Mouse (Mus musculus): ENCODE results near the gene Plch1. TPM values are rescaled to one million over a fixed set of nuclear protein-coding genes. Genes with fewer than 3 reads are reported as not detected.
A peak's percentile ranks its signal among the peaks of the same experiment; 100 is the strongest.

Gene Plch1
- total RNA-seq, 2 experiments from 2014 or later = 4.8 to 7.2 TPM

- DNase-seq (ENCODE audit: low spot score in 2 of 2) = no peak
Observed at GRCm38 (mm10) chr3:63865069-63865468, 34.2 kb downstream of the Plch1 start.

- DNase-seq (ENCODE audit: low spot score in 2 of 2) = no peak
Observed at GRCm38 (mm10) chr3:63862716-63863115, 36.6 kb downstream of the Plch1 start.

- DNase-seq (ENCODE audit: low spot score in 2 of 2) = no peak
Observed at GRCm38 (mm10) chr3:63852828-63853227, 46.4 kb downstream of the Plch1 start.

DNA sequence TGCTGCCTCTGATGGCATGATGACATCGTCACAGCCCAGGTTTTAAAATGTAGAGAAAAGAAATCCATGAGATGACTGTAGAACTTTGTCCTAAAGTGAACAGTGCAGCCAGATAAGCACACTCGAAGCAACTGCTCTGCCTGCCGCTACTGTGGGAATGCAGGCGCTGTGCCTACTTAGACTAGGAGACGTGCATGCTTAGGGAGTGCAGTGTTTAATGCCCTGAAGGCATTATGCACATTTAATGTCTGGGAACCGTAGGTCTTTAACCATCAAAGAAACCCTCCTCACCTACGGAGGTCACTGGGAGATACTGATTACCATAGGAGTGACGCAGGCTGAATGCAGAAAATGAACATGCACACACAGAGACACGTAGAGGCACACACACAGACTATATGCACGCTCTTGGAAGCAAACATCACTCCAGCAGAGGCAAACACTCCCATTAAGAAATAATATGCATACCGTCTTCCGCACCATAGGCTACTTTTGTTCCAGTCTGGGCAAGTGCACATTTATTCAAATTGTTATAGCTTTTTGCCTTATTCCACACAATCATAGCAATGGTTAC, 48.1 kb downstream of the Plch1 start:
- peak in 1 of 2 experiments; percentile 7 for DNase-seq (ENCODE audit: low spot score in 2 of 2)

GRCm38 (mm10) chr3:63849765-63850346, 49.4 kb downstream of the Plch1 start:
- DNase-seq (ENCODE audit: low spot score in 2 of 2) = no peak

DNA sequence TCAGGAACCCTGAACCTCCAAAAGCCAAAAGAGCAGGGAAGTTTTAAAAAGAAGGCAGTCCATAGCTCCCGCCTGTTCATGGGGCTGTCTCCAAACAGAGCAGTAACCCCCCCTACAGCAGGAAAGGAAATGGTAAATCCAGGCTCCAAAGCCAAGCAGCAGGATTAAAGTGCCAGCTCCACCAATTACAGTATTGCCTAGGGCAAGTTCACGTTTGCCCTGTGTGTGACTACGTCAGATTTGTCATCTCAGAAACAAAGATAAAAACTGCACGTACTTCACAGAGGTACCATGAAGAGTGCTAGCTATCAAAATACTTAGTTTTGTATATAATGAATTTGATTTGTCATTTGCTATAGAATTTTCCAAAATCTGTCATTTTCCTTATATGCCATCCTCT, 55.1 kb downstream of the Plch1 start:
- DNase-seq (ENCODE audit: low spot score in 2 of 2) = no peak

- no peak for DNase-seq (ENCODE audit: low spot score in 2 of 2)
Observed at GRCm38 (mm10) chr3:63842436-63842835, 56.8 kb downstream of the Plch1 start.

GRCm38 (mm10) chr3:63837750-63838149, 61.5 kb downstream of the Plch1 start:
- DNase-seq (ENCODE audit: low spot score in 2 of 2) = no peak

- no peak for DNase-seq (ENCODE audit: low spot score in 2 of 2)
Observed at GRCm38 (mm10) chr3:63836937-63837632, 62.2 kb downstream of the Plch1 start.

DNA sequence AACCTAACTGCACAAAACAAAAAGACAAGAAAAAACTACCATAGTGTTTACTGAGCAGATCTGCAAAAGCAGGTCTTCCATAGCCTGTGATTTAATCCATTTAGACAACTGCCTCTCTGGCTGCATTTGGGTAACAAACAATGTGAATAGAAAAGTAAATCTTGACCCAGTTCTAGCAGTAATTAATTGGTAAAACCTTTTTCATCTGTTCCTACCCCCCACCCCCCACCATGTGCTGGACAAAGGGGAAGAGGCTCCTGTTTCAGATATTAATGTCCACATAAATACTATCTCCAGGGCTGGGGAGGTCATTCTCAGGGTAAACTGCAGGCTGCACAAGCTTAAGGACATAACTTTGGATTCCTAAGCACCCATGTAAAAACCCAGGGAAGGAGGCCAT, 63.5 kb downstream of the Plch1 start:
- no peak for DNase-seq (ENCODE audit: low spot score in 2 of 2)

DNA sequence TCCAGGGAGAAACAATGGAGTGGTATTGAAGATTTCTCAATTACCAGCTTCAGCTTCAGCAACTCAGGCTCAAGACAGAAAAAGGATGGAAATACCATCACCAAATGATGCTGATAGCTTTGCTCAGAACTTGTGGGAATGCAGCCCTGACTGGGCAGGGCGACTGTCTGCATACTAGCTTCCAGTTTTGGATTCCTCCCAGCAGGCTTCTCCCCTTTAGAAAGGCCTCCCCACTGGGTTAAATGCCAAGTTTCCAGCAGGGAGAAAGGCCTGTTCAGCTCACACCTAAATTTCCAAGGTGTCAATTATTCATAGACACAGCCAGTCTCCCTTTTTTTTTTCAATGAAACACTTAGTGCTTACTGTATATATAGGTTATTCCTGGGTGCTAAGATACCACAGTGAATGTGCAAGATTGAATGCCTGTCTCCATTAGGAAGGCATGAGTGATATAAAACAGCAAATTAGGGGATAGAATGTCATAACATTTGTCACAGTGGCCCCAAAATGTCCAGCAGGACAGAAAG, 75.3 kb downstream of the Plch1 start:
- no peak for DNase-seq (ENCODE audit: low spot score in 2 of 2)

DNA sequence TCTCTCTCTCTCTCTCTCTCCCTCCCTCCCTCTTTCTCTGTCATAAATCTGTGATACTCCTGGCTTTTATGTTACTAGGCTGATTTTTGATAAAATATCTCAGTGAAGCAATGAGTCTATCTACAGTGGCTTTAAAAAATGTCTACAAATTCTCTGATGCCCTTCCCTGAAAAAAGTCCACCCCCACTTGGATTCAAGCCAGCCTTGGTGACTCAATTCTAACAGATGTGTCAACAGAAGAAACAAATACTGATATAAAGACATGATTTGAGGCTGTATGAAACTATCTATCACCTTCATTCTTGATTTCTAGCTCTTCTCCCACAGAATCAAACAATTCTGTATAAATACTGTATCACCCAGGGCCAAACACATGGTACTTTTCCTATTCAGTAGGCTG, 76.6 kb downstream of the Plch1 start:
- peak in 1 of 2 experiments; percentile 9 for DNase-seq (ENCODE audit: low spot score in 2 of 2)

- no peak for DNase-seq (ENCODE audit: low spot score in 2 of 2)
Observed at GRCm38 (mm10) chr3:63815131-63815530, 84.1 kb downstream of the Plch1 start.

GRCm38 (mm10) chr3:63814203-63814602, 85.1 kb downstream of the Plch1 start:
- no peak for DNase-seq (ENCODE audit: low spot score in 2 of 2)

- no peak for DNase-seq (ENCODE audit: low spot score in 2 of 2)
Observed at GRCm38 (mm10) chr3:63806906-63807305, 92.4 kb downstream of the Plch1 start.

DNA sequence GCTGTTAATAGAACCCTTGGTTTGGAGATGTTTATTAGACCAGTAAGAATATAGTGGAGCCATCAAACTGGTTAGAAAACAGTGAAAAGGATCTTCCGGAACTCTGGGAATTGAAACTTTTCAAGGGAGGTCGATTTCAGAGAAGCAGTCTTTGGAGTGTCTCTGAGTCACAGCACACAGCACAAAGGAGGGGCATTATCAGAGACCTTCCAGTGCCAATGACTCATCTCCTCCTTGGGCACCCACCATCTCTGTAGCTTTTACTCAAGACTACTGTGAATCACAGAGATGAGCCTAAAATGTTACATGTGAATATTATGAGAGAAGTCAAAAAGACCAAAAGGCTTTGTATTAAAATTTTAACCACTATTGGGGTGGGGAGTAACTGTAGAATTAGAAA, 93.8 kb downstream of the Plch1 start:
- DNase-seq (ENCODE audit: low spot score in 2 of 2) = no peak

GRCm38 (mm10) chr3:63800685-63801084, 98.6 kb downstream of the Plch1 start:
- no peak for DNase-seq (ENCODE audit: low spot score in 2 of 2)

DNA sequence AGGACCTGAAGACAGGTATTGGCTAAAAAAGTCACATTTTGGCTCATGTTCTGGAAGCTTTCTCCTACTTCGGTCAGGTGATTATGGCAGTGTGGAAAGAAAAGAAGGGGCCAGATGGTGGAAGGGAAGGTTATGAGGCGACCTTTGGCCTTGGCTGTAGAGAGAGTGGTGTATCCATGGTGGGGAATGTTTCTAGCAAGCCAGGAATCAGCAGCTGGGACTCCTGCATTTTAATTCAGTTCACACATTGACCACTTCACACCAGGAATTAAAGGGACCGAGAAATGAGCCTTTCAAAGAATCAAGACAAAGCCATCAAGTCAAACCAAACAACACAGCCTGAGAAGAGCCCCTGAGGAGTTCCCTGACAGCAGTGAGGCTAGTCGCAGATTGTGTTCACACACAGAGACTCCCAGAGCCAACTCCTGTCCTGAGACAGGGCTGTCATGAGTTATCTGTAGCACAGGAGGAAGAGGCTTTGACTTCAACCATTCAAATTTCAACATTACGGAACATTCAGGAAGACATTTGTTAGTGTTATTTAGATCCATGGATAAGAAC, 112.4 kb downstream of the Plch1 start:
- DNase-seq (ENCODE audit: low spot score in 2 of 2) = no peak

DNA sequence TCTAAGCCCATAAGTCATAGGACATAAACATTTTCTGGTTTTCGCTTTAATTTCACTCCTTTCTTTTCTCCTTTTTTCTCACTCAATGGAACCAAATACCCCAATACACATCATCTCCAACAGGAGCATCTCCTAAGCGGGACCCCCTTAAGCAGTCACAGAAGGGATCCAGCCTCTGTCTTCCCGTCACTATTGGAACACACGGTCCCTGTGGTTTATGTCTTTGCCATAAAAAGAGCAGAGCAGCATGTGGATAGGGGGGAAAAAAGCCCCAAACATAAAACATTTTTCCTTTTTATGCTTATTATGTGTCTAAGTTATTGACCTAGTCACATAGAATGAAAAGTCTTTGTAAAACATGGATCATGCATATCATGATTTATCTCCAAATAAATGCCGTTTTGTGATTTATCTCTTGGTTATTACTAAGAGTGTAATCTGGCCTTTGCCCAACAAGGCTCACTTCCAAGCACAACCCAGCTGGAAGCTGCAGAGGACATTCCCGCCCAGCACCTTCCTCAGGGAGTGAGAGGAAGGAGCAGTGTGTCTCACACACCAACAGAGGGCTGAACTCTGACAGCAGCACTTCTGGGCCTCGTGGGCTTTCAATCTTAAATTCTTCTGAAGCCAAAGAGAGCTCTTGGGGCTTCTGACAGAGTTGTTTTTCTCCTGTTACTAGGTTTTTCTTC, 126.5 kb downstream of the Plch1 start:
- DNase-seq (ENCODE audit: low spot score in 2 of 2) = no peak

- DNase-seq (ENCODE audit: low spot score in 2 of 2) = no peak
Observed at GRCm38 (mm10) chr3:63760821-63761220, 138.5 kb downstream of the Plch1 start.

- no peak for DNase-seq (ENCODE audit: low spot score in 2 of 2)
Observed at GRCm38 (mm10) chr3:63740073-63740472, 159.2 kb downstream of the Plch1 start.

GRCm38 (mm10) chr3:63728325-63728724, 170.9 kb downstream of the Plch1 start:
- DNase-seq (ENCODE audit: low spot score in 2 of 2) = no peak

Data from left cerebral cortex, adult 18-20 months (tissue).